Mouse (Mus musculus): ENCODE data around the gene Dido1. TPM values are rescaled to one million over a fixed set of nuclear protein-coding genes. Genes with fewer than 3 reads are reported as not detected.

Dido1 gene
- polyA plus RNA-seq, 1 experiment from 2014 or later: 28.2 TPM

- Histone ChIP-seq H3K9ac (peak overlapping the region; percentile 93), H3K27ac (peak overlapping the region; percentile 96), H3K36me3 (peaks cover 13% of the 10 kb centered on the region; the same call in 1 of the 2 replicates), H3K9me3 (no peaks in the 10 kb centered on the region), H3K4me1 (peaks cover 43% of the 10 kb centered on the region), H3K4me3 (peak overlapping the region; percentile 81), H3K27me3 (no peaks in the 10 kb centered on the region), H3K4me2 (peak overlapping the region; percentile 89)
- no peak for ATAC-seq (ENCODE audit: insufficient number of reproducible peaks, low FRiP score, low TSS enrichment, low read depth)
- WGBS: 32% methylated on average over 4 of the region's 4 CpGs
These were observed 7.1 kb downstream of the Dido1 start for GRCm38 (mm10) chr2:180702701-180703149.

DNA sequence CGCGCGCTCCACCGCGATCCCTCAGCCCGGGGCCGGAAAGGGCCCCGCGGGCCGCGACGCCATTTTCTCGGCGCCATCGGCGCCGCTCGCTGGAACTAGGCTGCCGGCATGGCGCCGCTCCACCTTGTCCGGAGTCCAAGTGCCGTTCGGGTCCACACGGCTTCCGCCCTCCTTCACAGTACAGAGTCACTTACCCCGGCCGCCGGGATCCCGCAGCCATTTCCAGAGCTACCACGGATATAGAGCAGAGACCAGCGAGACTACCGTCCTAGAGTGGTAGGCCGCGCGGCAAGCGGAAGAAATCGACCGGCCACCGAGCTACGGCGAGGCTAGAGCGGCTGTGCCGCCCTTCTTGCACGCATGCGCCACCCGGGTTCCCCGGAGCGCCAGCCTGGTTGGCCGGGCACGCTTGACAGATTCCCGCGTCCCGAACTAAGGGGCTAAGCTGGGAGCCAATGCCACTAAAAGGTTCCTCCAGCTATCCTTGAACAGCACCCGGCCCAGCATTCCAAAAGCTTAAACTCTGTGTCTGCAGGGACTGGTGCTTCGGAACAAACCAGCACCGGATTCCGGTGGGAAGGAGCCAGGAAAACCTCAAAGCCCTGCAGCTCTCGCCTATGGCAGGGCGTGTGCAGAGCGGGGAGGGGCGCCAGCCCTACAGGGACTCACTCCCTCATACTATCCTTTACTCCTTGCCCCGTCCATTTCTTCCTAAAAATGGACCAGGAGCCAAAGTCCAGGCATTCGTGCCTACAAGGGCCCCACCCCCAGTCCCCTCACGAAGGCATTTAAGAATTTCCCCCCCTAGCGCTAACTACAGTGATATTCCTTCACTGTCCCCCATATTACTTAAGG lies 7.8 kb downstream of the Dido1 start:
- ATAC-seq (ENCODE audit: insufficient number of reproducible peaks, low FRiP score, low TSS enrichment, low read depth): peak; percentile 95
- peak overlapping the region; percentile 89 for H3K4me2 ChIP-seq
- no peaks in the 10 kb centered on the region for H3K9me3 ChIP-seq
- peak overlapping the region; percentile 93 for H3K9ac ChIP-seq
- under 1% methylated on average over 66 of the region's 66 CpGs for WGBS
- peak overlapping the region; percentile 81 for H3K4me3 ChIP-seq
- H3K27ac ChIP-seq: peak overlapping the region; percentile 96
- peaks cover 43% of the 10 kb centered on the region for H3K4me1 ChIP-seq
- H3K27me3 ChIP-seq: no peaks in the 10 kb centered on the region
- peaks cover 10% of the 10 kb centered on the region; the same call in 1 of the 2 replicates for H3K36me3 ChIP-seq

DNA sequence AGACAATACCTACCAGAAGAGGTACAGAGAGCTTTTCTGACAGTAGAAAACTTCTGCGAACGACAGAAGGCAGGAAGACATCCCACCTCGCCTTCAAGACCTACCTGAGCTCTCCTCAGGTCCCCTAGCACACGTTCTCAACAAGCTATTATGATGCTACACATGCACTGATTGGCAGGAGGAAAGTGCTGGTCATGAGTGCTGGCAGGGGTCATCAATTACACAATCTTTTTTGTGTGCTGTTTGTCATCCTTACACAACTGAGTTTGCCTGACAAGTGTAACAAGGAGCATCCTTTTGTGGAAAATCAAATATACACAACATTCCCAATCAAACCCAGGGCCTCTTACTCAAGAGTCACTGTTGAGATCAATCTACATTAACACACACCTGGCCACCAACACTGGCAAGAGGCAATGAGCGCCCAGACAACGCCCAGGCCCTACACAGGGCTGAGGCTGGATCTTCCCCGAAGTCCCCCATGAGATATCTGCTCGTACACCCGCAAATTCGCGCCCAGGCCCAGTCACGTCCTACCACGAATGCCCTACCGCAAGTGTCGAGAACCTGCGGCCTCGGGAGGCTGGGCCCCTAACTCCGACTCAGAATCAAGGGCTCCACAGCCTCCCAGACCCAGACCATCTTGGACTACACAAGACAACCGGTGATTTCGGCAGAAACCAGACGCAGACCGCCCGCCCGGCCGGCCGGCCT lies 8.6 kb downstream of the Dido1 start:
- Histone ChIP-seq H3K4me3 (peak overlapping the region; percentile 81), H3K4me1 (peaks cover 43% of the 10 kb centered on the region), H3K36me3 (peaks cover 9% of the 10 kb centered on the region; the same call in 1 of the 2 replicates), H3K4me2 (peak overlapping the region; percentile 89), H3K9me3 (no peaks in the 10 kb centered on the region), H3K27ac (peak overlapping the region; percentile 96), H3K27me3 (no peaks in the 10 kb centered on the region), H3K9ac (peak overlapping the region; percentile 93)
- WGBS: 4% methylated on average over 26 of the region's 26 CpGs
- ATAC-seq (ENCODE audit: insufficient number of reproducible peaks, low FRiP score, low TSS enrichment, low read depth): 0 out of 2 replicates have a peak, but pooled peaks have one; percentile 2

DNA sequence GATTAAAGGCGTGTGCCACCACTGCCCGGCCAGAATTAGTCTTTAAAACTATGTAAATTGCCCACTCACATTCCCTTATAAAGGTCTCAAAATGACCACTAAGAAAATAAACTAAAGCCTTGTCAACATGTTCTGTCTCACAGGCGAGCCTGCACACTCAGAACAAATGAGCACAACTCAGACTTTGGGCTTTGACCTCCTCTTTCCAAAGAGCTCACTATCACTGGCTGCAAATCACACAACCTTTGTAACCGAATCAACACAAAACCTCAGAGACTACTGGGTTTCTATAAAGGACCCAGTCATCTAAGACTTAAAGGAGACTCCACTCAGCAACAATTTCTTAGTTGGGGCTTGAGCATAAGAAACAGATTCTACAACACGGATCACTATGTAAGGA lies 9.3 kb downstream of the Dido1 start:
- H3K4me1 ChIP-seq: peaks cover 43% of the 10 kb centered on the region
- H3K9ac ChIP-seq: no peak overlapping the region
- ATAC-seq (ENCODE audit: insufficient number of reproducible peaks, low FRiP score, low TSS enrichment, low read depth): no peak
- no peaks in the 10 kb centered on the region for H3K27me3 ChIP-seq
- no peaks in the 10 kb centered on the region for H3K9me3 ChIP-seq
- H3K4me3 ChIP-seq: peak overlapping the region; percentile 81
- peaks cover 2% of the 10 kb centered on the region; the same call in 1 of the 2 replicates for H3K36me3 ChIP-seq
- peak overlapping the region; percentile 89 for H3K4me2 ChIP-seq
- no peak overlapping the region for H3K27ac ChIP-seq
- 74% methylated on average over 5 of the region's 5 CpGs for WGBS

DNA sequence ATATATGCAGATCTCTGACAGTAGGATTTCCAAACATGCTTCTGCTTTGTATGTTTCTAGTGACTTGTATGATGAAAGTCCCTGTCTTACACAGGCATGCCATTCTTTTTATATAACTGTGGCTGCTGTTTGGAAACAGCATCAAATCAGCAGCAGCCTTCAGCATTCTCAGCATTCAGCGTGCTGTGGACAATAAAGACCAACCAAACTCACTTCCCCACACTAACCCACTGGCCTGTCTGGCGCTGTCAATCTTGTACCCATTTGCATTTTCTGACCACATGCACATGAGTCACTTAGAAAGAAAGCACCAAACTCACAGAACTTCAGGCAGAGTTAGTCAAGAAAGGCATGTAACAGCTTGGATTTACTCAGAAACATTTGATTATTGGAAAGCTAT lies 14.6 kb downstream of the Dido1 start:
- H3K9me3 ChIP-seq: no peaks in the 10 kb centered on the region

GRCm38 (mm10) chr2:180692630-180693029 lies 17.2 kb downstream of the Dido1 start:
- Histone ChIP-seq H3K4me3 (no peak overlapping the region), H3K36me3 (peaks cover 34% of the 10 kb centered on the region), H3K9ac (no peak overlapping the region), H3K4me1 (peaks cover 7% of the 10 kb centered on the region; the same call in 1 of the 2 replicates), H3K9me3 (no peaks in the 10 kb centered on the region), H3K4me2 (no peak overlapping the region), H3K27ac (peak overlapping the region; percentile 6), H3K27me3 (no peaks in the 10 kb centered on the region)
- no peak for ATAC-seq (ENCODE audit: insufficient number of reproducible peaks, low FRiP score, low TSS enrichment, low read depth)
- 3% methylated on average over 1 of the region's 1 CpGs for WGBS

More for the DNA sequence above, 14.6 kb downstream of the Dido1 start:
- H3K4me2 ChIP-seq: no peak overlapping the region
- no peaks in the 10 kb centered on the region for H3K27me3 ChIP-seq
- H3K4me1 ChIP-seq: peaks cover 18% of the 10 kb centered on the region
- no peak overlapping the region for H3K9ac ChIP-seq
- no peak overlapping the region for H3K27ac ChIP-seq
- no peak overlapping the region for H3K4me3 ChIP-seq
- peaks cover 9% of the 10 kb centered on the region for H3K36me3 ChIP-seq
- 90% methylated on average over 2 of the region's 2 CpGs for WGBS
- no peak for ATAC-seq (ENCODE audit: insufficient number of reproducible peaks, low FRiP score, low TSS enrichment, low read depth)

- Histone ChIP-seq H3K4me1 (peaks cover 4% of the 10 kb centered on the region; the same call in 1 of the 2 replicates), H3K4me3 (no peak overlapping the region), H3K4me2 (no peak overlapping the region), H3K27ac (no peak overlapping the region), H3K27me3 (no peaks in the 10 kb centered on the region), H3K9me3 (no peaks in the 10 kb centered on the region), H3K36me3 (peaks cover 61% of the 10 kb centered on the region), H3K9ac (no peak overlapping the region)
- WGBS: 84% methylated on average over 5 of the region's 5 CpGs
- no peak for ATAC-seq (ENCODE audit: insufficient number of reproducible peaks, low FRiP score, low TSS enrichment, low read depth)
These were observed 20.0 kb downstream of the Dido1 start for GRCm38 (mm10) chr2:180689841-180690240.

- ATAC-seq (ENCODE audit: insufficient number of reproducible peaks, low FRiP score, low TSS enrichment, low read depth): no peak
These were observed 25.8 kb downstream of the Dido1 start for GRCm38 (mm10) chr2:180684031-180684430.

DNA sequence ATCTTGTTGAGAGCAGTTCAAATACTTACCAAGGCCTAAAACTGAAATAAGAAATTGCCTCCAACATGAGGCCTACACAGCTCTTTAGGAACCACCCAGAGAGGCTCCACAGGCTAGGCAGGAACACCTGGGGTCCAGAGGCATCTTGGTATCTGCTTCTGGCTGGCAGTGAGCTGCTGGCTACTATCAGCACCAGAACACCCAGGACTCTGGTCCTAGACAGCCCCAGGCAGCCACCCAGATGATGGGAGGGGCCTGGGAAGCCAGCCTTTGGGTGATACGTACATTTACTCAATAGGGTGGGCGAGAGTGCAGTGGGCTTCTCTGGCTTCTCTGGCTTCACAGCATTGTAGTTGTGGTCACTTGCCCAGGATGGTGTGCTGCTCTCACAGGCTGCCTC lies 26.3 kb downstream of the Dido1 start:
- Histone ChIP-seq H3K9me3 (no peaks in the 10 kb centered on the region), H3K4me3 (no peak overlapping the region), H3K27ac (no peak overlapping the region), H3K4me1 (peaks cover 2% of the 10 kb centered on the region; the same call in 1 of the 2 replicates), H3K36me3 (peaks cover 80% of the 10 kb centered on the region), H3K4me2 (no peak overlapping the region), H3K9ac (no peak overlapping the region), H3K27me3 (no peaks in the 10 kb centered on the region)
- no peak for ATAC-seq (ENCODE audit: insufficient number of reproducible peaks, low FRiP score, low TSS enrichment, low read depth)
- WGBS: 83% methylated on average over 2 of the region's 2 CpGs

More at GRCm38 (mm10) chr2:180684031-180684430, 25.8 kb downstream of the Dido1 start:
- WGBS: 92% methylated on average over 4 of the region's 4 CpGs
- peaks cover 85% of the 10 kb centered on the region for H3K36me3 ChIP-seq
- no peaks in the 10 kb centered on the region for H3K4me1 ChIP-seq
- no peaks in the 10 kb centered on the region for H3K27me3 ChIP-seq
- H3K27ac ChIP-seq: no peak overlapping the region
- H3K4me2 ChIP-seq: no peak overlapping the region
- H3K9me3 ChIP-seq: no peaks in the 10 kb centered on the region
- no peak overlapping the region for H3K4me3 ChIP-seq
- H3K9ac ChIP-seq: no peak overlapping the region

- Histone ChIP-seq H3K36me3 (peaks cover 58% of the 10 kb centered on the region), H3K4me2 (no peak overlapping the region), H3K27ac (no peak overlapping the region), H3K9ac (no peak overlapping the region), H3K9me3 (no peaks in the 10 kb centered on the region), H3K4me3 (no peak overlapping the region), H3K4me1 (peaks cover 2% of the 10 kb centered on the region; the same call in 1 of the 2 replicates), H3K27me3 (no peaks in the 10 kb centered on the region)
- no peak for ATAC-seq (ENCODE audit: insufficient number of reproducible peaks, low FRiP score, low TSS enrichment, low read depth)
- 70% methylated on average over 2 of the region's 2 CpGs for WGBS
These were observed 28.6 kb downstream of the Dido1 start for GRCm38 (mm10) chr2:180681225-180681624.

- H3K4me3 ChIP-seq: no peak overlapping the region
- H3K27me3 ChIP-seq: no peaks in the 10 kb centered on the region
- peaks cover 2% of the 10 kb centered on the region; the same call in 1 of the 2 replicates for H3K4me1 ChIP-seq
- no peaks in the 10 kb centered on the region for H3K9me3 ChIP-seq
- 28% methylated on average over 4 of the region's 4 CpGs for WGBS
- no peak overlapping the region for H3K9ac ChIP-seq
- no peak overlapping the region for H3K4me2 ChIP-seq
- H3K27ac ChIP-seq: no peak overlapping the region
- ATAC-seq (ENCODE audit: insufficient number of reproducible peaks, low FRiP score, low TSS enrichment, low read depth): peak; percentile 50; the same call in 1 of the 2 replicates
- peaks cover 46% of the 10 kb centered on the region for H3K36me3 ChIP-seq
These were observed 31.1 kb downstream of the Dido1 start for GRCm38 (mm10) chr2:180678609-180679140.
